Mouse (Mus musculus) heart, embryonic 15.5 days (tissue): ENCODE results near the gene Exph5. TPM values are rescaled to one million over a fixed set of nuclear protein-coding genes. Genes with fewer than 3 reads are reported as not detected.

Source experiments
- ATAC-seq: fragments of 200-750 bp; cut with Nextera tagmentation; replicated peaks from 2 replicates; pipeline ENCODE4 v1.8.0; 2017; ENCODE audit warnings: low read depth, moderate TSS enrichment; ENCODE audit not compliant: insufficient number of reproducible peaks, insufficient read depth, low FRiP score
- H3K27ac ChIP-seq: fragments of 300-500 bp; sonication (generic); 2 replicates; pipeline ENCODE4 v1.5.1; 2015; ENCODE audit warnings: mild to moderate bottlenecking, inconsistent platforms
- H3K27me3 ChIP-seq: fragments of 300-500 bp; sonication (generic); 2 replicates; pipeline ENCODE4 v1.6.1; 2015; ENCODE audit warnings: inconsistent platforms
- H3K36me3 ChIP-seq: fragments of 300-500 bp; sonication (generic); 2 replicates; pipeline ENCODE4 v1.6.1; 2015; ENCODE audit warnings: mild to moderate bottlenecking, inconsistent platforms
- H3K4me1 ChIP-seq: fragments of 300-500 bp; sonication (generic); replicated peaks from 2 replicates; pipeline ENCODE4 v1.6.1; 2015; ENCODE audit warnings: inconsistent platforms
- H3K4me2 ChIP-seq: fragments of 300-500 bp; sonication (generic); 2 replicates; pipeline ENCODE4 v1.6.1; 2015; ENCODE audit warnings: inconsistent platforms, mild to moderate bottlenecking, moderate library complexity
- H3K4me3 ChIP-seq: fragments of 300-500 bp; sonication (generic); 2 replicates; pipeline ENCODE4 v1.5.1; 2015; ENCODE audit warnings: mild to moderate bottlenecking, inconsistent platforms
- H3K9ac ChIP-seq: fragments of 300-500 bp; sonication (generic); 2 replicates; pipeline ENCODE4 v1.6.1; 2015; ENCODE audit warnings: mild to moderate bottlenecking, inconsistent platforms
- H3K9me3 ChIP-seq: fragments of 300-500 bp; sonication (generic); replicated peaks from 2 replicates; pipeline ENCODE4 v1.6.1; 2016; ENCODE audit warnings: inconsistent platforms
- WGBS: fragments of 180-500 bp; shearing (Covaris S2); methylation state at CpG from one replicate; pipeline ENCODE4 v1.1.7; 2015; ENCODE audit warnings: mixed read lengths; 5-methylcytosine and 5-hydroxymethylcytosine counted together
- microRNA-seq: library from miRNA; unstranded; fragments of <30 nt; microRNA quantifications from one replicate; pipeline ENCODE4, GENCODE M21; 2016
- polyA plus RNA-seq: library from polyadenylated mRNA; unstranded; fragments of >200 nt; fragmentation: Nextera tagmentation; extraction: Ambion mirVana; gene quantifications from 2 replicates; pipeline ENCODE4 v1.2.1, GENCODE M21; 2015

The Exph5 gene
- polyA plus RNA-seq, 1 experiment from 2014 or later: 0.31 TPM

DNA sequence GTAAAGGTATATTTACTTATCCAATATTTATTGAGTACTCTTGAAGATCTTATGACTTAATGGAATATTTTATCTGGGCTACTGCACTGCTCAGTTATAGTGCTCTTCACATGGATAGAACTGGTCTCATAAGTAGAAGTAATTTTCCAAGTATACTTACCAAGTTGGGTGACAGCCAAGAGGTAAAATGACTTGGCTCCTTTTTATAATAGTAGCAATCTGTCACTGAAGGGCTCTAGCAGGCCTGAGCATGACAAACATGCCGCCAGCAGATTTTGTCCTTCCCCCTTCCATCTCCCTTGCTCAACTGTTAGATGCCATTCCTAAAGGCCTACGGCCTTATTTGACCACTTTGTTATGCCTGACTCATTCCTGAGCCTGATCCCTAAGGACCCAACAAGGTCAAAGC is 107.5 kb downstream of the Exph5 start:
- no peak overlapping the region for H3K27ac ChIP-seq
- H3K4me2 ChIP-seq: no peak overlapping the region
- no peak overlapping the region for H3K4me3 ChIP-seq
- no peaks in the 10 kb centered on the region for H3K27me3 ChIP-seq
- H3K4me1 ChIP-seq: peaks cover 3% of the 10 kb centered on the region; the same call in 1 of the 2 replicates
- no peak overlapping the region for H3K9ac ChIP-seq
- 49% methylated on average over 2 of the region's 2 CpGs for WGBS
- no peak for ATAC-seq
- H3K36me3 ChIP-seq: no peaks in the 10 kb centered on the region
- H3K9me3 ChIP-seq: no peaks in the 10 kb centered on the region

GRCm38 (mm10) chr9:53409427-53409826 is 108.0 kb downstream of the Exph5 start:
- H3K27ac ChIP-seq: no peak overlapping the region
- 89% methylated on average over 3 of the region's 3 CpGs for WGBS
- H3K4me2 ChIP-seq: no peak overlapping the region
- no peaks in the 10 kb centered on the region for H3K9me3 ChIP-seq
- no peak for ATAC-seq
- H3K4me1 ChIP-seq: peaks cover 3% of the 10 kb centered on the region; the same call in 1 of the 2 replicates
- H3K9ac ChIP-seq: no peak overlapping the region
- no peaks in the 10 kb centered on the region for H3K27me3 ChIP-seq
- no peak overlapping the region for H3K4me3 ChIP-seq
- H3K36me3 ChIP-seq: no peaks in the 10 kb centered on the region

DNA sequence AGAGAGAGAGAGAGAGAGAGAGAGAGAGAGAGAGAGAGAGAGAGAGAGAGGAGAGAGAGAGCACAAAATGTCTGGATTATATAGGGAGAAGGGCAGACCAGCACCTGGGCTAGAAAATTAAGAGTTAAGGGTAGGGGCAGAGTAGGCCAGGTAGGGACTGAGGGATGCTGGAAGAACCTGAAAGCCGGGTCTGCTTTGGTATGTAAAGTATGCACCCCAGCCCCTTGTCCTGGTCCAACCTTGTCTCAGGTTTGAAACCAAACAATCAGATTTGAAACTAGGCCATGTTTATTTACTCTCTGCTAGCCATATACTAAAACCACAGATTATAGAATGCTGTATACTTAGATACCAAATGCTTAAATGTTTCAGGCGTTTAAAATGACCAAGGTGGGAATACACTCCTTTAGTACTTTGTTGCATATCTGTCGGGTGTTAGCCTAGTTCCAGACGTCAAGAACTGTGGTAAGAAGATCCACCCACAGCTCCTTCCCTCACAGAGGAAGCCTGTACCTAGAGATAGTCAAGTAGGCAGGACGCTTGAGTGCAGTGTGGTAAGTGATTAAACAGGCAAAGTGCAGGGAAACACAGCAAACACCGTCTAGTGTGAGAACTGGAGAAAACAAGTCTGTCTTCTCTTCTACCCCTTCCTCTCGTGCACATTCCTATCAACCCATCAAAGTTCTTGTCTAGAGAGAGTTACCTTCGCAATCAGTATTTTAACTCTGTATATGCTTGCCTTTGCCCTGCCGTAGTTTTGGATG is 120.8 kb downstream of the Exph5 start:
- Histone ChIP-seq H3K36me3 (no peaks in the 10 kb centered on the region), H3K9me3 (no peaks in the 10 kb centered on the region), H3K4me1 (no peaks in the 10 kb centered on the region), H3K4me3 (no peak overlapping the region), H3K4me2 (no peak overlapping the region), H3K27me3 (no peaks in the 10 kb centered on the region), H3K27ac (no peak overlapping the region), H3K9ac (no peak overlapping the region)
- 42% methylated on average over 9 of the region's 9 CpGs for WGBS
- ATAC-seq: no peak

DNA sequence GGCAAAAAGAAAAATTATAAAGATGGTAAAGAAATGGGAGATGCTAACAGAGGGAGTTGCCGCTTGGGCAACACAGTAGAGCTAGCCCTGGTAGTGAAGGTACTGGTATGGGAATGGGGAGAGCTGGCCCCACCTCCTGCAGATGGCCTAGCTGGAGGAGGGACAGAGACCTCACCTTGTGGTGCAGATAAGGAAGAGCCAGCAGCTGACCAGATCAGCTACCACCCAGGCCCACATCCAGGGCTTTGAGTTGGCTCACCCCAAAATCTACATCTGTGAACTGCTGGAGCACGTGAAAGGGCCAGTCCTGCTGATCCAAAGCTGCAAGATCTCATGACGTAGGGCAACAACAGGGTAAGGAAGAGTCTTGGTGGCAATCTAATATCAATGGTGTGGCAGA is 125.3 kb downstream of the Exph5 start:
- Histone ChIP-seq H3K36me3 (no peaks in the 10 kb centered on the region), H3K27ac (no peak overlapping the region), H3K9me3 (no peaks in the 10 kb centered on the region), H3K4me1 (no peaks in the 10 kb centered on the region), H3K4me2 (no peak overlapping the region), H3K4me3 (no peak overlapping the region), H3K27me3 (no peaks in the 10 kb centered on the region), H3K9ac (no peak overlapping the region)
- 81% methylated on average over 3 of the region's 3 CpGs for WGBS
- no peak for ATAC-seq

Small RNA genes within 50 kb of the gene (microRNA-seq; reads per million reads assigned to microRNA genes)
- not detected for gene Mir130c

Other genes starting within 250 kb of the Exph5 start
- 14.8 and 17.5 TPM in 2 replicates for gene Ddx10, start 53.6 kb upstream of the Exph5 start, polyA plus RNA-seq
- gene Kdelc2, start 82.4 kb downstream of the Exph5 start, polyA plus RNA-seq: 22.8 and 24.1 TPM in 2 replicates
- 0.86 and 1.2 TPM in 2 replicates for gene 4930550C14Rik, start 100.7 kb downstream of the Exph5 start, polyA plus RNA-seq
- gene Atm, start 235.1 kb downstream of the Exph5 start, polyA plus RNA-seq: 7.3 and 8.6 TPM in 2 replicates
- 10.7 and 12.1 TPM in 2 replicates for gene Npat, start 235.4 kb downstream of the Exph5 start, polyA plus RNA-seq